Mouse (Mus musculus): ENCODE measurements around the gene Prss22. TPM values are rescaled to one million over a fixed set of nuclear protein-coding genes. Genes with fewer than 3 reads are reported as not detected.

Prss22 gene
- total and polyA plus RNA-seq, 2 experiments from 2014 or later: not detected

- Histone ChIP-seq H3K4me1 (ENCODE audit: insufficient read depth) (no peaks in the 10 kb centered on the region), H3K4me2 (ENCODE audit: low read depth) (no peak overlapping the region), H3K36me3 (ENCODE audit: insufficient read depth) (no peaks in the 10 kb centered on the region), H3K27ac (ENCODE audit: low read depth, low read length) (no peak overlapping the region), H3K9me3 (ENCODE audit: low read length) (no peaks in the 10 kb centered on the region), H3K9ac (no peak overlapping the region), H3K4me3 (ENCODE audit: low read depth, low read length) (no peak overlapping the region), H3K27me3 (ENCODE audit: insufficient read depth, low read length) (no peaks in the 10 kb centered on the region)
- WGBS: 79% methylated on average over 5 of the region's 5 CpGs
- ATAC-seq (no peak), DNase-seq (no peak)
- no peak for TF ChIP-seq CTCF (IDR thresholded peaks at IDR 0.05; ENCODE audit: low read depth)
Observed at GRCm38 (mm10) chr17:24000404-24000803, 2.5 kb upstream of the Prss22 start.

GRCm38 (mm10) chr17:23998383-23998782 is 483 bp upstream of the Prss22 start:
- Histone ChIP-seq H3K4me1 (ENCODE audit: insufficient read depth) (no peaks in the 10 kb centered on the region), H3K4me2 (ENCODE audit: low read depth) (no peak overlapping the region), H3K4me3 (ENCODE audit: low read depth, low read length) (no peak overlapping the region), H3K27me3 (ENCODE audit: insufficient read depth, low read length) (no peaks in the 10 kb centered on the region), H3K9me3 (ENCODE audit: low read length) (no peaks in the 10 kb centered on the region), H3K27ac (ENCODE audit: low read depth, low read length) (no peak overlapping the region), H3K9ac (no peak overlapping the region), H3K36me3 (ENCODE audit: insufficient read depth) (no peaks in the 10 kb centered on the region)
- DNase-seq (no peak), ATAC-seq (no peak)
- no peak for TF ChIP-seq CTCF (IDR thresholded peaks at IDR 0.05; ENCODE audit: low read depth)
- 80% methylated on average over 6 of the region's 6 CpGs for WGBS

- no peaks in the 10 kb centered on the region for H3K36me3 ChIP-seq (ENCODE audit: insufficient read depth)
- no peak overlapping the region for H3K4me2 ChIP-seq (ENCODE audit: low read depth)
- 14% methylated on average over 1 of the region's 1 CpGs for WGBS
- DNase-seq (no peak), ATAC-seq (no peak)
- no peak overlapping the region for H3K27ac ChIP-seq (ENCODE audit: low read depth, low read length)
- no peak overlapping the region for H3K4me3 ChIP-seq (ENCODE audit: low read depth, low read length)
- H3K27me3 ChIP-seq (ENCODE audit: insufficient read depth, low read length): no peaks in the 10 kb centered on the region
- no peaks in the 10 kb centered on the region for H3K9me3 ChIP-seq (ENCODE audit: low read length)
- TF ChIP-seq CTCF (IDR thresholded peaks at IDR 0.05; ENCODE audit: low read depth): 0 out of 2 replicates have a peak, but pooled peaks have one; percentile 16
- no peaks in the 10 kb centered on the region for H3K4me1 ChIP-seq (ENCODE audit: insufficient read depth)
- H3K9ac ChIP-seq: no peak overlapping the region
Observed at GRCm38 (mm10) chr17:23995421-23995820, 2.5 kb downstream of the Prss22 start.

- WGBS: 77% methylated on average over 7 of the region's 7 CpGs
Observed at GRCm38 (mm10) chr17:23994667-23995066, 3.2 kb downstream of the Prss22 start.

GRCm38 (mm10) chr17:23993559-23994428 is 4.1 kb downstream of the Prss22 start:
- Histone ChIP-seq H3K9me3 (ENCODE audit: low read length) (no peaks in the 10 kb centered on the region), H3K4me2 (ENCODE audit: low read depth) (peak overlapping the region; percentile 57), H3K4me1 (ENCODE audit: insufficient read depth) (no peaks in the 10 kb centered on the region), H3K27me3 (ENCODE audit: insufficient read depth, low read length) (no peaks in the 10 kb centered on the region), H3K4me3 (ENCODE audit: low read depth, low read length) (peak overlapping the region; percentile 20), H3K9ac (peak overlapping the region; percentile 51), H3K36me3 (ENCODE audit: insufficient read depth) (no peaks in the 10 kb centered on the region), H3K27ac (ENCODE audit: low read depth, low read length) (no peak overlapping the region; the same call in 1 of the 2 replicates)
- ATAC-seq (peak; percentile 87), DNase-seq (peak; percentile 96)
- peak; percentile 82 for TF ChIP-seq CTCF (IDR thresholded peaks at IDR 0.05; ENCODE audit: low read depth)
- 8% methylated on average over 31 of the region's 31 CpGs for WGBS

More at GRCm38 (mm10) chr17:23994667-23995066, 3.2 kb downstream of the Prss22 start:
- DNase-seq: no peak
- H3K36me3 ChIP-seq (ENCODE audit: insufficient read depth): no peaks in the 10 kb centered on the region
- no peak for ATAC-seq
- H3K4me3 ChIP-seq (ENCODE audit: low read depth, low read length): no peak overlapping the region
- H3K9ac ChIP-seq: no peak overlapping the region
- no peak overlapping the region for H3K4me2 ChIP-seq (ENCODE audit: low read depth)
- no peaks in the 10 kb centered on the region for H3K27me3 ChIP-seq (ENCODE audit: insufficient read depth, low read length)
- H3K9me3 ChIP-seq (ENCODE audit: low read length): no peaks in the 10 kb centered on the region
- H3K4me1 ChIP-seq (ENCODE audit: insufficient read depth): no peaks in the 10 kb centered on the region
- TF ChIP-seq CTCF (IDR thresholded peaks at IDR 0.05; ENCODE audit: low read depth): no peak
- no peak overlapping the region for H3K27ac ChIP-seq (ENCODE audit: low read depth, low read length)

GRCm38 (mm10) chr17:23992789-23993553 is 4.9 kb downstream of the Prss22 start:
- H3K9ac ChIP-seq: peak overlapping the region; percentile 32; the same call in 1 of the 2 replicates
- H3K4me3 ChIP-seq (ENCODE audit: low read depth, low read length): peak overlapping the region; percentile 20
- no peaks in the 10 kb centered on the region for H3K4me1 ChIP-seq (ENCODE audit: insufficient read depth)
- H3K4me2 ChIP-seq (ENCODE audit: low read depth): peak overlapping the region; percentile 57
- no peaks in the 10 kb centered on the region for H3K36me3 ChIP-seq (ENCODE audit: insufficient read depth)
- no peaks in the 10 kb centered on the region for H3K9me3 ChIP-seq (ENCODE audit: low read length)
- no peaks in the 10 kb centered on the region for H3K27me3 ChIP-seq (ENCODE audit: insufficient read depth, low read length)
- no peak for DNase-seq
- 70% methylated on average over 9 of the region's 9 CpGs for WGBS
- no peak for TF ChIP-seq CTCF (IDR thresholded peaks at IDR 0.05; ENCODE audit: low read depth)
- no peak overlapping the region for H3K27ac ChIP-seq (ENCODE audit: low read depth, low read length)
- ATAC-seq: peak; percentile 52

GRCm38 (mm10) chr17:23989802-23990201 is 8.1 kb downstream of the Prss22 start:
- TF ChIP-seq CTCF (IDR thresholded peaks at IDR 0.05; ENCODE audit: low read depth): no peak
- H3K9me3 ChIP-seq (ENCODE audit: low read length): no peaks in the 10 kb centered on the region
- no peaks in the 10 kb centered on the region for H3K4me1 ChIP-seq (ENCODE audit: insufficient read depth)
- WGBS: 34% methylated on average over 2 of the region's 2 CpGs
- no peaks in the 10 kb centered on the region for H3K27me3 ChIP-seq (ENCODE audit: insufficient read depth, low read length)
- H3K9ac ChIP-seq: no peak overlapping the region
- no peak overlapping the region for H3K27ac ChIP-seq (ENCODE audit: low read depth, low read length)
- no peak for DNase-seq
- ATAC-seq: no peak
- no peaks in the 10 kb centered on the region for H3K36me3 ChIP-seq (ENCODE audit: insufficient read depth)
- no peak overlapping the region for H3K4me2 ChIP-seq (ENCODE audit: low read depth)
- no peak overlapping the region for H3K4me3 ChIP-seq (ENCODE audit: low read depth, low read length)
